Mouse (Mus musculus): ENCODE data around the gene Lix1.

Gene Lix1

DNA sequence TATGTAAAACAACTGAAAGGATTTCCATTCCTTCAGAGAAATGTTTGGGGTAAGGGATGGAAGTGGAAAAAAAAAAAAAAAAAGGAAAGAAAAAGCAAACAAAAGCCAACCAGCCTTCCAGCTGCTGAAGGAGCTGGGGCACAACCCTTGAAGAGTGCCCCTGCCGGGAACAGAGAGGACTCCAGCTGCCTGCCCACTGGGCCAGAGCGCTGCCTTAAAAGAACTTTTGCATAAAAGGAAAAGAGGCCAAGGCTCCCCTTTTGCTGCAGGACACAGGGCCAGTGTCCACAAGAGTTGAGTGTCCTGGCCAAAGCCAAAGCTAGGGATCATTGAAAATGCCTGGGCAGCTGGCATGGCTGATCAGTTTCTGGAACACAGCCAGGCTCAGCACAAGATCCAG lies 7.1 kb downstream of the Lix1 start:
- in situ Hi-C loops (cut with MboI; ENCODE audit: unreplicated experiment in 2 of 2), result no loop called here

DNA sequence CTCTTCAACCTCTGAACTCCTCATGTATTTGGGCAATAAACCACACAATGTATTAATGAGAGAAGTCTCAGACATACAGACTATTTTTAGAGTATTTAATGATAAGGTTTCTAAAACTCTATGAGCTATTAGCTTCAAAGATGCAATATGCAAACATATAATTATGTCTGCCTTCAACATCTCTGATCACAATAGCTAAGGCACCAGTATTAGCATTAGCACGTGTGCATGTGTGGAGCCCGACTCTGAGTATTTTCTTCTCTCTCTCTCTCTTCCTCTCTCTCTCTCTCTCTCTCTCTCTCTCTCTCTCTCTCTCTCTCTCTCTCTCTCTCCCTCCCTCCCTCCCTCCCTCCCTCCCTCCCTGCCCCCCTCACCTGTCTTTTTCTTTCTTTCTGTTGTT lies 9.0 kb downstream of the Lix1 start:
- in situ Hi-C loops (cut with MboI; ENCODE audit: unreplicated experiment in 2 of 2), result no loop called here

DNA sequence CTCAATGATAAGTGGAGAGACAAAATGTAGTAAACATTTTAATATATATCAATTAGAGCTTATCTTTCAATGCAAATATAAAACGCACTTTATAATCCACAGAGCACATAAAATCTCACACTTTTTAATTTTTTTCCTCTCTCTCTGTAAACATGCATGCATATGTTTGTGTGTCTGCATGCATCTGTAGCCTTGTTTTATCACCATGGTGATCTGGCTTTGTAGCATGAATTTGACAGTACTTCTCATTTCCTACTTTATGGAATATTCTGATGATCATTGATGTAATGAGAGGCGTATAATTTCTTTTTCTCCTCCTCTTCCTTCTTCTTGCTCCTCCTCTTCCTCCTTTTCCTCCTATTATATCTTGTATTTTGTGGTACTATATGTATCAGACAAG lies 9.7 kb downstream of the Lix1 start:
- in situ Hi-C loops (cut with MboI; ENCODE audit: unreplicated experiment in 2 of 2), result no loop called here

DNA sequence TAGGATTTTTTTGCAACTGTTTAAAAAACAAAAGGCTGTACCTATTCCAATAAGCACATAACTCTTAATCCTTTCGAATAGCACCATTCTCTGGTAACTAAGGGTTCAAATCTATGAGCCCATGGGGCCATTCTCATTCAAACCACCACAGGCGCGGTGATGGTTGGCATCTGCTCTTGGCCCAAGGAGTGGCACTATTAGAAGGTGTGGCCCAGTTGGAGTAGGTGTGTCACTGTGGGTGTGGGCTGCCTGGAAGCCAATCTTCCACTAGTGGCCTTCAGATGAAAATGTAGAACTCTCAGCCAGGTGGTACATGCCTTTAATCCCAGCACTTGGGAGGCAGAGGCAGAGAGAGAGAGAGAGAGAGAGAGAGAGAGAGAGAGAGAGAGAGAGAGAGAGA lies 11.7 kb downstream of the Lix1 start:
- in situ Hi-C loops (cut with MboI; ENCODE audit: unreplicated experiment in 2 of 2), result no loop called here

DNA sequence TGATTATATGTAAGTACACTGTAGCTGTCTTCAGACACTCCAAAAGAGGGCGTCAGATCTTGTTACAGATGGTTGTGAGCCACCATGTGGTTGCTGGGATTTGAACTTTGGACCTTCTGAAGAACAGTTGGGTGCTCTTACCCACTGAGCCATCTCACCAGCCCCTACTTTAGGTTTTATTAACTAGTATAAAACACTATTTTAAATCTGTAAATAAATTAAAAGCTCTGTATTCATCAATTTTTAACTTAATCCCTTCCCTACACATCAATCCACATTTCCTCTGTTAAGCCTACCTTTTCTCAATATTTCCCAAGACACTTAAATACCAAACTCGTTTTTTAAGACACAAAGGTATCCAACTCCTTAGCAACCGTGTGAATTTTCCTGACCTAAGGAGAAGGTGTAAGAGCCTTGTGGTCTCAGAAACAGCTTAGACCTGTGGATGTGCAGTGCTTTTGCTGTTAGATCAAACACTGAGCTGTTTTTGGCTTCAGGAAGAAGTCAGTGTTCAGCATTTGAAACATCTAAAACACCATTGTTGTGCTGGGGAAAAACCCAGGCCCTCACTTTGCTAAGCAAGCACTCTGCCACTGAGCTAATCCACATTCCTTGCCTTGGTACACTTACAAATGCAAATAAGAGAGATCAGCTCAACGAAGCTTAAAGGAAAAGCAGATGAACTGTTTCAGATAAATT lies 22.3 kb downstream of the Lix1 start:
- in situ Hi-C loops (cut with MboI; ENCODE audit: unreplicated experiment in 2 of 2), result no loop called here

DNA sequence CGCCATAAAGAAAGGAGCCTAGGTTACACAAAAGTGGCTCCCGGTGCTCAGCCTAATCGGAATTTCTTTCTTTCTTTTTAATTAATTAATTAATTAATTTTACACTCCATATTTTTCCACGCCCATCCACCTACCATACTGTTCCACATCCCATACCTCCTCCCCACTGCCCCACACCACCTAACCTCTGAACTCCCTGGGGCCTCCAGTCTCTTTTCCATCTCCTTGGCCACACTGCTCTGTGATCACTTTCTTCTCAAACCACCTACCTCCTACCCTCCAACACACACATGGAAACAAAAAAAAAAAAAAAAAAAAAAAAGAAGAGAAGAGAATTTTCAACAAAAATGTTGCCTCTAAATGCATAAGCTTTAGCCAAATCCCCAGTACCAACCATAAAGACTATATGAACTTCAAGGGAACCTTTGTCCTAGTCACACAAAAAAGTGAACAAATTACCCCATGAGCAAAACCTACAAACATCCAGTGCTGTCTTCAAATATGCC lies 22.9 kb downstream of the Lix1 start:
- in situ Hi-C loops (cut with MboI; ENCODE audit: unreplicated experiment in 2 of 2), result no loop called here

DNA sequence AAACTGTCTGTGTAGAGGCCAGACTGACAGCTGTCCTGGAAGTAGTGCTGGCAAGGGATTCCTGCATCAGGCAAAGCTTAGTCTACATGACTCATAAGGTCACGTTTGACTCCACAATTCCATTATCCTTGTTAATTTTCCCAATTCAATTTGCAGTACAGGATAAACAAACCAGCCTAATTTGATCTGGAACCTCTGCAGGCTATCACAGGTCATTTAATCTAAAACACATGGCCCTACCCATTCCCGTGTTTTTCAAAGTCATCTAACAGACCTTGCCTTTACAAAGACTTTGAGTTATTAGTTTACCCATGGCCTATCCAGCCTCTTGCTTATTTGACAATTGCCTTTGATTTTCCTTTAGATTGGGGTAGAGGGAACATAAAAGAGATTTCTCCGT lies 23.4 kb downstream of the Lix1 start:
- in situ Hi-C loops (cut with MboI; ENCODE audit: unreplicated experiment in 2 of 2), result no loop called here

DNA sequence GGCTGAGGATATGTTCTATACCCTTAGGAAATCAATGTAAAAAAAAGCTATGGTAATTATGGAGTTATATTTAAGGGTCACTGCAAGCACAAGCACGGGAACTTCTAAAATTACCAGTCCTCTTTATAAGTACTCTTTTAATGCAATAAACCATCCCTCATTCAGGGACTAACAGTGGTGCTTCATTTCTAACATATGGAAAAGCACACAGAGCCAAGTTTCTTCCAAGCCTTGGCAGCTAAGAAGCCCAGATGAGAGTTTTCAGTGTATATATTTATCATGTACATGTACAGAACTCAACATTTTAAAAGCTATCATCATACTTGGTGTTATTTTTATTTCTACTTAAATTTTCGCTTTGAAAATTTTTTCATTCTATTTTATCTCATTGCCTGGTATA lies 26.4 kb downstream of the Lix1 start:
- in situ Hi-C loops (cut with MboI; ENCODE audit: unreplicated experiment in 2 of 2), result no loop called here

DNA sequence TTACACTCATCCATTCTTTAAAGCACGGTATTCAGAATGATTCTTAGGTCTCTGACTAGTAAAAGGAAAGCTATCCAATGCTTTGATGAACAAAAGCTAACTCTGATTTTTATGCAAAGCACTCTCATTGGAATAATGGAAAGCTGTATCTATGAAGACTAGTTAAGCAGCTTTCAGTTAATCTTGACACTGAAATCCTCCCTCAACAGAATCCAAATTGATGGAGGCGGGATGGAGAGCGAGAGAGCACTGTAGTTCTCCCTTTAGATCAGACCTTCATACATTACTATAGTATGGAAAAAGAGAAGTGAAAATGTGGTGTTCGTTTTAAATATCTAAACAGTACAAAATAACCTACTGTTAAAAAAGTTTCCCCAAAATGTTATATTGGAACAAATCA lies 31.2 kb downstream of the Lix1 start:
- in situ Hi-C loops (cut with MboI; ENCODE audit: unreplicated experiment in 2 of 2), result no loop called here

DNA sequence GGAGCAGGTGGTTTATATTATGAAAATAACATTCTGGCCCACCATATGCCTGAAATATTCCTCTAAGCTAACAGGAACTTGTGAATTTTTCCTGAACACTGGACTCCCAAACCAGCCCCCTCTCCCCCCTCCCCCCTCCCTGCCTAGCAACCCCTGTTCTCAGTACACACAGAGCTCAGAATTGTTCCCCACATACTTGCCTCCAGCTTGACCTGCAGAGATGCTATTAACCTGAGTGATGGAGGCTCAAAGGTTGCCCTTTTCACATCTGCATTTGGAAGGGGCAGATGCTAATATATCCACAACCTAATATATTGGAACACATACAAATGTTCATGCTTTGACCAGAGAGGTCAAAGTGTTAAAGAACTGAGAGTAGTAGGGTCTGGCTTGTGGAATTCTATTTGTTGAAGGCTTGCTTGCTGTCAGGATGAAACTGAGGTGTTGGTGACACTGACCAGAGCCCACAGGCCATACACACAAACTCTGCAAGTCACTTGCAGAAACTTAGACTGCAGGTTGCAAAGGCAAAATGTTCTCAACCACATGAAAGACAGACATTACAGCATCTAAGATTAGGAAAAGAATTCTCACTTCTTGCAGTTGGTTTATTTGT lies 36.2 kb downstream of the Lix1 start:
- in situ Hi-C loops (cut with MboI; ENCODE audit: unreplicated experiment in 2 of 2), result no loop called here

DNA sequence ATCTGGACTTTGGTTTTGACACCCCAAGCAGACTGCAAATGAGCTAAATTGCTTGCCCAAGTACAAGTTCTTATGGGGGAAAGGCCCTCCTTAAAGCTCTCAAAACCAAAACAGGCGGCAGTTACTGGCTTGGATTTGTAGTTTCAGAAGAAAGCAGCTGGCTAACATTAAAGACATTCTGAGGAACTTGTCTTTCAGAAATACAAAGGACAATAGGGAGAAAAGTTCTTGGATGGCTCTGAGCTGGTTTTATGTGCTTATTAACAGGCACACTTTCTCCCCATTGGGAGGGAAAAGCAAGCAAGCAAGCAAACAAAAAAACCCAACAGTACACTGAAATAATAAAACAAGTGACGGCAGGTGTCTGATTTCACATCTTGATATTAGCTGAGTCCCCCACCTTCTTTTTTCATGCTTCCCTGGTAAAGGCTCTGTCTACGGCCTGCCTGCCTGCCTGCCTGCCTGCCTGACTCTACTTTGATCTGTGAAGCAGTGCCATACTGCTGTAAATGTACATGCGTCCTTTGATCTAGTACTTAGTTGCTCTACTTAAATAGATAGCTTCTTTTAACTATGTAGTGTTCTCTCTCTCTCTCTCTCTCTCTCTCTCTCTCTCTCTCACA lies 39.5 kb downstream of the Lix1 start:
- in situ Hi-C loops (cut with MboI; ENCODE audit: unreplicated experiment in 2 of 2), result no loop called here

DNA sequence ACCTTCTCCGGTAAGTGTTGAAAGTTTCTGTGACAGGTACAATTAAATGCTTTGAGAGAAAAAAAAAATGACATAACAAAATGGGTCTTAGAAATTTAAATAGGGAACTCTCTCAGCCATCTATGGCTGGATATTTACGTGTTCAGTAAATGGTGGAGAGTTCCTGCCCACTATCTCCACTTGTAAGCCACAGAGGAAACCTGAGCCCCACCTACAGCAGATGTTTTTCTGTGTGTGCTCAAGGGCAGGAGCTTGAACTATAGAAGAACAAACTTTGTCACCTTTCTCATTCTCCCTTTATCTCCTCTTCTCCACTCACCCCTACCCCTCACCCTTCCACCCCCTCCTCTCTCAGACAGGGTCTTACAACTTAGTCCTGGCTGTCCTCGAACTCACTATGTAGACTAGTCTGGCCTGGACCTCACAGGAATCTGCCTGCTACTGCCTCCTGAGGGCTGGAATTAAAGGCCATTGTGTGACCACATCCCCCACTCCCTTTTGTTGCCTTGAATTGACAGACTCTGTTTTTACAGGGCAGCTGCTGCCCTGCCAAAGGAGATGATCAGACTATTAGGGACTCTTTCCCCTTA lies 41.9 kb downstream of the Lix1 start:
- in situ Hi-C loops (cut with MboI; ENCODE audit: unreplicated experiment in 2 of 2), result no loop called here

DNA sequence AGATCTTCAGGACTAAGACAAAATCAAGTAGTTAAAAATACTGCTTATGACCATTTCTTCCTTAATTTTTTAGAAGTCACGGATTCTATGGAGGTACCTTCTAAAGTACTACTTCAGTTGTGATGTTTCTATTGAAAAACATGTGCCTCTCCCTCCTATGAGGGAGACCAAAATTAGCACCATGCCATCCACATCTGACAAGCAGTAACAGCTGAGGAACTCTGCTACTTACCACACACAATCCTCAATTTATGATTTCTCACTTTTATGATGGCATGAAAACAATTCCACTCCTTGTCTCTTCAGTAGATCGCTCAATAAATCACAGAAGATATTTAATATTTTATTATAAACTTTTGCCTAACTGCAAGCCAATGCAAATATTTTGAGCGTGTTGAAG lies 44.2 kb downstream of the Lix1 start:
- in situ Hi-C loops (cut with MboI; ENCODE audit: unreplicated experiment in 2 of 2), result no loop called here

DNA sequence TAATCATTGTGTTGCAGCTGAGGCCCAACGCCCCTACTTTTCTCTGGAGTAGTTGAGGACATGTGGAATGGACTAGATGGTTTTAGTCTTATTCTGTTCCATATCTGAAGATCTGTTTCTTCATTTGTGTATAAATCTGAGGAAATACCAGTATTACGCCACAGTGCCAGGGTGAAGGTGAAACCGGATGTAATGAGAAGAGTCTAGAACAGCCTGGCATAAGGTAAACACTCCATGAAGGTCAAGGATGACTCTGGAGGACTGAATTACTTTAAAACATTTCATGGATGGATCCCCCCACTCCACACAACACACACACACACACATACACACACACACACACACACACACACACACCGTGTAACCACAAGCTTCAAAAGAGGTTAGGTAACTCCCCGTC lies 45.3 kb downstream of the Lix1 start:
- in situ Hi-C loops (cut with MboI; ENCODE audit: unreplicated experiment in 2 of 2), result no loop called here

DNA sequence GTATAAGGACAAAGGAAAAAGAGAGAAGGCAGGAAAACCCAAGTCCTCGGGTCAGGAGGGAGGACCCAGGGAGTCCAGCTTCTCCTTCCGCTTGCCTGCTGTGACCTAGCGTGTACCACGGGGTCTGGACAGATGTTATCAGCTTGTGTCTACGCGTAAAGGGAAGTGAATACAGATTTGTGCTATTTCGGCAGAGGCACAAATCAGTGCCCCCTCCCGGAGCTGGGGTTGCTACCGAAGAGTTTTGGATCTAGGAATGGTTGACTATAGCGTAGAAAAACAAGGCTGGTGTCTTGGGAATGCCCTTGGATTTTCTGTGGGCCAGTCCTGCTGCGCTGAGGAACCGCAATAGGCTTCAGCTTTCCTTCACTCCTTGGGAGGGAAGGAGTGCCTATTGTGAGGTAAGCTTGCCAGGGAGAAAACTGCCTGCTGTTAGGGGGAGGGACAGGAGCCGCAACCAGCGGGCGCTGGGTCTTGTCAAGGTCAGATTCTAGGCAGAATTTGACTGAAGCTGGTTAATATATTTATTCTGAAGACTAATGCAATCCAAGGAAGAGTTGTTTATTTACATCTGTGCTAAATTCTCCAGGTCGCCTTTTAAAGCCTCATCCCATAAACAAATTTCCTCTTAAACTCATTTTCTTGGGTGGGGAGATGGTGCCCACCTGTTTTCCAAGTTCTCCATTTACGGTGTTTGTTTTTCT lies 46.4 kb downstream of the Lix1 start:
- in situ Hi-C loops (cut with MboI; ENCODE audit: unreplicated experiment in 2 of 2), result no loop called here

DNA sequence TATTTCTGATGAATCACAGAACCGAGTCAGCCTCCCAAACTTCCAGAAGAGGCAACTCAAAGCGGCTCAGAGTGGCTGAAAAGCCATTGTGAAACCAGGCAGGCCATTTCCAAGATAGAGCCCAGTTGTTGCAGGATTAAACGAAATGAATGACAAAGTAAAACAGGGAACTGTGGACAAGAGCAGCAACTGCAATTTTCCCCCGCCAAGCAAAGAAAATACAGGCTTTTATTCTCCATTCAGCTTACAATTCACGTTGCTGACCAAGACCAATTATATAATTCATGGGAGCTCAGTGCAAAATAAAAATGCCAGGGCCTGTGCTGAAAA lies 46.9 kb downstream of the Lix1 start:
- in situ Hi-C loops (cut with MboI; ENCODE audit: unreplicated experiment in 2 of 2), result no loop called here

DNA sequence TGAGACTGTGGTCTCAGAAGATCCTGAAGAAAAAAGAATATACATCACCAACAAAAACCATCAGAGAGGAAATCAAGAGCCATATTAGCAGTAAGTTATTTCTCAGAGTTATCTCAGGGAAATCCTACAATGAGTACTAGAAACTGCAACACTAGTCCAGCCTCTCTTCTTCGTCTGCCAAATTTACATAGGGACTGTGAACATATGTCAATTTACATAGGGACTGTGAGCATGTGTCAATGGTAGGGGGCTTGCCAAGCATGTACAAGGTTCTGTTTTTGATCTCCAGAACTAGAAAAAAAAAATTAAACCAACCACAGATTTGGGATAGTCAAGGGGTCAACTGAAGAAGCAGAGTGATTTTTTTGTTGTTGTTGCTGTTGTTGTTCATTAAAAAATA lies 48.6 kb downstream of the Lix1 start:
- in situ Hi-C loops (cut with MboI; ENCODE audit: unreplicated experiment in 2 of 2), result no loop called here

DNA sequence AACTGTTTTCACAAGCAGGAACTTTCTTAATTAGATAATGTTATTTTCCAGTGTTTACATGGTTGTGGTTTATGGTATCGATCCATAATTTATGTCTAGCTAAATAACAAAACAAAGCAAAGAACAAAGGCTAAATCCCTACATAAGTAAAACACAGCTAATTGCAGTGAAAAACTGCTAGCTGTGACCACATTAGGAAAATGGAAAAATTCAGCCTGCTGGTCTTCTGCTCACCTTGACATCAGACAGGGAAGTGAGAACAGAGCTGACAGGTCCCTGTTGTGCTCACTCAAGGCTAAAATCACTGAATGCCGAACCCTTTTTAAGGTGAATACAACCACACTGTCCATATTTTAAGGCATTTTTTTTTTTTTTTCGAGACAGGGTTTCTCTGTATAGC lies 50.1 kb downstream of the Lix1 start:
- in situ Hi-C loops (cut with MboI; ENCODE audit: unreplicated experiment in 2 of 2), result no loop called here

DNA sequence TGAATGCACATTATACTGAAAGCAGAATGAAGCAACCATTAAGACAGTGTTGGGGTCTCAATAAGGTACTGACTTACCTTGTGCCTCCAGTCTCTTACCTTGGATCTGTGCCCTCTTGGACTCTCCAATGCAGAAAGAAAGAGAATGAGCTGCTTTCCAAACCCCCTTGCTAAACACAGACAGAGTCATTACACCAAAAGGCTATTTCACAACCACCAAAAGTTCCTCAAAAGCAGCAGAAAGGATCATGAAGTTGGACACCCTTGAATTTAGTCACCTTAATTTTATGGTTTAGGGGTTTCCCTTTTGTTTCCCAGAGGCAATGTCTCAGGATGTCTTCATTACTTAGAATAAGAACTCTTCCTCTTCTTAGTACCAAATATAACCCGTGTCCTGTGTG lies 52.1 kb downstream of the Lix1 start:
- in situ Hi-C loops (cut with MboI; ENCODE audit: unreplicated experiment in 2 of 2), result no loop called here

DNA sequence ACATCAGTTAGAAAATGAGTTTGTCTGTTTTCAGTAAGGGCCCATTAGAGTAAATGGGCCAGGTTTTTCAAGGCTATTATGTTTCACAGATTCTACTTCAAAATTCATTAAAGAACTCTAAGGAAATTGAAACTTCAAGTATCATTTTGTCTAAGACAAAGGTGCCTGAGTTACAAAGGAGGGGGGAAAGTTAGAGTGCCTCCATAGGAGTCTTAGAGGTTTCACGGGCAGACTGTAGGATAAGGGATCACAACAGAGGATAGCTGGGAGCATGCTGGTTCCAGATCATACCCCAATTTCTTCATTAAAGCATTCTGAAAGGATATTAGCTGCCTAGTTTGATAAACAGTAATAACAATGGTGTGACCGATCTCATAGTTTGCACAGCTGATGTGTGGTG lies 83.3 kb downstream of the Lix1 start:
- in situ Hi-C loops (cut with MboI; ENCODE audit: unreplicated experiment in 2 of 2), result no loop called here

Measured in v-Abl transformed pro-B cells (cell line).